Mouse (Mus musculus) thymus, postnatal 0 days (tissue): ENCODE measurements around the gene Scube2. TPM values are rescaled to one million over a fixed set of nuclear protein-coding genes. Genes with fewer than 3 reads are reported as not detected.

Experiments
- DNase-seq: peaks from one replicate; pipeline ENCODE4 v3.0.0-alpha.2; 2015; ENCODE audit warnings: low spot score
- polyA plus RNA-seq: library from polyadenylated mRNA; unstranded; fragments of >200 nt; fragmentation: Nextera tagmentation; extraction: Ambion mirVana; gene quantifications from 2 replicates; pipeline ENCODE4 v1.2.1, GENCODE M21; 2015

Scube2 gene
- 0.06 TPM in 1 of 2 replicates, not detected in the other for polyA plus RNA-seq

GRCm38 (mm10) chr7:109865370-109866229, at the start of gene Scube2:
TSS of gene Scube2 (minus strand) at chr7:109865679.
- no peak for DNase-seq

- no peak for DNase-seq
Observed at GRCm38 (mm10) chr7:109906165-109906564, 40.7 kb upstream of the Scube2 start.

DNA sequence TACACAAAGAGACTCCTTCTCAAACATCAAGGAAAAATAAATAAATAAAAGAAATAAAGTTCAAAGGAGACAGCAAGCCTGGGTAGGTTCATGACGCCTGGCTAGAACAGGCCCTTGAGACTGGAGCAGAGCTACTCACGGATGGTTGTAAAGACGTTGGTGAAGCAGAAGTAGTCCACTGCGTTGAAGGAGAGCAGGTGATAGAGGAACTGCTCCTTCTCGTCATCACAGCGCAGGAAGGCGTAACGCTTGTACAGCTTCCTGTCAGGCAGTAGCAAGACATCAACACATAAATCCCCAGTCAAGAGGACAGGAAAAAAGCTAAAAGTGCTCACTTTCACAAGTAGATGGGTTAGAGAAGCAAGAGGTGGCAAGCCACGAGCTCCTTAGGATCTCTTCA, 35.4 kb upstream of the Scube2 start:
- DNase-seq = no peak

DNA sequence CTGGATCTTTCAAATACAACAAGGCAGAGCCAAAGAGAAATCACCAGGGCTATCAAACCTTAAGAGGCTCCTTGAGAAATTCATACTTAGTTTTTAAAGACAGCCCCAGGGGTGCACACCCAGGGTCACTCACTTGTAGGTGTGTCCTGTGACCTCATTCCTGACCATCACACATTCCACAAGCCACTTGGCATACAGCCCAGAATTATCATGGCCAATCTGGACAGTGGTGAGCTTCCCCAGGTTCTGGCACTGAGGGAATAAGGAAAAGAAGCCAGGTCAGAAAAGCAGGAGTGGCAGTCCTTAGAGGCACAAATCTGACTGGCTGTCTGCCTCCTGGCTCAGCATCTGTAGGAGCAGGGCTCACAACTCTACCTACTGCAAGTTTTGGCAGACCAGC, 33.4 kb upstream of the Scube2 start:
- DNase-seq = no peak

GRCm38 (mm10) chr7:109892530-109892929, 27.1 kb upstream of the Scube2 start:
- DNase-seq = peak; percentile 66

DNA sequence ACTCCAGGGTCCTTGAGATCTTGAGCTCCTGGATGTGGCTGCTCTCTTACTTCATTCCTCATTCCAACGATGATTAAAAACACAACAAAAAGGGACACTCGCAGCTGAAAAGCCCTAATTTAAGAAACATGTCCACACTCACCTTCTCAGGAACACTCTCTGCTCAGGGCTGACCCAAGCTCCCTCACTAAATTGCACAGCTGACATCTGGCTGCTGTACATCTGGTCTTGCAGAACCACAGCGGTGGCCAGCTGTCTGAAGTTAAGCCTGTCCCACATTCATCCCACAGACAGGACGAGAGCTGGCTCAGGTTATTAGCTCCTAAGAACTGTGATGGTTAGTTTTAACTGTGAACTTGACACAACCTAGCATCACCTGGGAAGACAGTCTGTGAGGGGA, 26.3 kb upstream of the Scube2 start:
- DNase-seq = no peak

DNA sequence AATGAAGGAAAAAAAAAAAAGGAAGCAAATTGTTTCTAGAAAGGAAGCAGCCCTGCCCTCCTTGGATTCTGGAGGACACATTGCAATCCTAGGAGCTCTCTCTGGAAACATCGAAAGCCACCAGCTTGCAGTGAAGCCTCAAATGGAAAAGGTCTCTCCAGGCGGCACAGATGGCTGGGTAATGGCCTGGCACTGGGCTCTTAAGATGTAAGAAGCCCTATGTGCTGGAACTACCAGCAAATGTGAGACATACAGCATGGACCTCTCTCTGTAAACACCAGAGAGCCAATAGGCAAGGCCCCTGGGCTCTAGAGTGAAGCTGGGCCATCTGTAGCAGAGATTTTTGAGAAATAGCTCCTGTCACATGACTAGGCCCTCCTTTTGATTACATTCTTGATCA, 24.8 kb upstream of the Scube2 start:
- no peak for DNase-seq

DNA sequence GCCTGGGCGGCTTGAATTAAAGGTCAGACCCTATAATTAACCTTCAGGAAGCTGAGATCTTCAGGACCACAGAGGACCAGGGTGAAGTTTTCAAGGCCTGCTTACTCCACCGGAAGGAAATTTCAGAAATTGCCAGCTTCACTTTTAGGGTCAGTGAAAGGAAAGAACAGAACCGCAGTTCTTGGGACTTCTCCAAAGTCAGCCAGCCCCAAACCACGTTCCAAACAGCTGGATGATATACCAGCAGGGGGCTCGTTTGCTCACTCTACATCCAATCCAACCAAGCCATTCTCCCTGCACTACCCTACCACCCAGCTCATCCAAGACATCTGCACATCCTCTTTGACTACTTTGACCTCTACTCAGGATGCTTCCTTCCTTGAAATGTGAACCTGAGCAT, 23.8 kb upstream of the Scube2 start:
- no peak for DNase-seq

GRCm38 (mm10) chr7:109886249-109886648, 20.8 kb upstream of the Scube2 start:
- no peak for DNase-seq

- DNase-seq = no peak
Observed at GRCm38 (mm10) chr7:109882574-109882973, 17.1 kb upstream of the Scube2 start.

DNA sequence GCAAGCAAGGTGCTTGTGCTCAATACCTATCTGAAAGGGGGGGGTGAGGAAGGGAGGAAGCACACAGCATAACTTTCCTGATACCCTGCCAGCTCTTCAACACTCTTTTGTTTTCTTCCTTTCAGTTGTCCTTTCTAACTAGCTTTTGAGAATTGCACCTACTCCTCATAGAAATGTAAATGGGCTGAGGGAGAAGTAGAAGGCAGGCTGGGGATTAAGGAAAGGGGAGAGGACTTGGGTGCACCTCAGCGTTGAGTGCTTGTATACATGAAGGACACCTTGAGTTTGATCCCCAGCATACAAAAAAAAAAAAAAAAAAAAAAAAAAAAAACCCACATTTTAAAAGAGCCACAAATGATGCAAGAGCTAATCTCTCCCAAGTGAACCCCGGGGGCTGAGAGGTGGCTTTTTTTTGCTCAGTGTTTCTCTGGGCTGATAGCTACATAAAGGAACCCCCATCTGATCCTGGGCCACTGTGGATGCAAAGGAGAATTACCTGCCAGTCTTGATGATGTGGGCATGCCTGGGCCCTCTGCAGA, 16.2 kb upstream of the Scube2 start:
- DNase-seq = no peak

DNA sequence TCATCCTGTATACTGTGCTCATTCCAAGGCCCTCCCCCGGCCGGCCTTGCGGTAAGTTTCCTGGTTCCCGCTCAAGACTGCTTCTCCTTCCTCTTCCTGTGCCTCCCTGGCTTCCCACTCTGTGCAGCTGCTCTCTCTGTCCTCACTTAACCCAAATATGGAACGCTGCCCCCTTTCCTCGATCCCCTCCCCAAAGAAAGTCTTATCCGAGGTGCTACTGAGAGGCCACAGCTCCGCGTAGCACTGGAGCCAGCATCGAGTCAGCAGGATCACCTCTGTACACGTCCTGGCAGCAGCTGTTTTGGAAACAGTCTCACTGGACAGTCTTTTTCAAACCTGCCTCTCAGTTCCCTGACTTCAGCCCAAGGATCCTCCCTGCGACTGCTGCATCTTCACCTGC, 13.7 kb upstream of the Scube2 start:
- DNase-seq = no peak

DNA sequence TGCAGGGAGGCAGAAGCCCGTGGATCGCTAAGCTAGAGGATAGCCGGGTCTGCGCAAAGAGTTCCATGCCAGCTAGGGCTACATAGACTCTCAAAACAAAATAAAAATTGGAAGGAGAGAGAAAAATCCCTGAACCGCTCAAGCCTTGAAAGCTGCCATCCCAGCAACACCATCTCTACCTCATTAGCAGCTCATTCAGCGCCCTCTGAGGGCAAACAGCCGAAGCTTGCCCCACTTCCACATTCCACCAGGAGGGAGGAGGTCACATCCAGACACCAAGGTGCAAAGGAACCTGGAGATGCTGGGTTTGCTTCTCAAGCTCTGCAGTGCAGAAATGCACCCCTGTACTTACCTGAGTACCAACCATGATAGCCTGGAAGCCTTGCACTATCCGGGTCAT, 10.6 kb upstream of the Scube2 start:
- DNase-seq = no peak

DNA sequence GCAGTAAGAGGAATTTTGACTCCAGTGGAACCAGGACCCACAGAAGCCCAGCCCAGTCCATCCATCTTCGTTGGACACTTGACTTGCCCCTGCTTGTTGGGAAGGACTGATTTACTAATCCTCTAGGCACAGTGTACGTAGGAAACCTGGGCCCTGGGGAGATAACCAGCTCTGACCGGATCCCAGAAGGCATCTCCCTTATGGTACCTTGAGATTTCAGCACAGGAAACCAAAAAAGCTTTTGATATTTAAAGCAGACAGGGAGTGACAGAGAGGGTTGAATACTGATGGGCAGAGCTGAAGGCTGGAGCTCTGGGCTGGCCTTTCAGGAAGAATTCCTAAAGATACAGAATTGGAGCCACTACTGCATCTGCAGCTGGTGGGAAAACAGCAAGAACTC, 10.1 kb upstream of the Scube2 start:
- no peak for DNase-seq

DNA sequence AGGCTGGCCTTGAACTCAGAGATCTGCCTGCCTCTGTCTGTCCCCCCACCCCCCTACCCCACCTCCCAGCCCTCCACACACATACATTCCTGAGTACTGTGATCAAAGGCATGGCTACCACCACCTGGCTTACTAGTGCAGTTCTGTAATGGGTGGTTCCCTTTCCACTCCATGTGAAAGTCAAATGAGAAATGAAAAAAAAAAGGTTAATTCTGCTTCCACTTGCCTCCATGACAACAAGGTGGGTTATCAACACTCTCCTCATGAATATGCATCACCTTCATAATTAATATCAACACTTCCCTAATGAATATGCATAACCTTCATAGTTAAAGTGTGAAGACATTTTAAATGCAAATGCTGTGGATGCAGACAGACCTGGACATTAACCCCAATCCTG, 9.6 kb upstream of the Scube2 start:
- no peak for DNase-seq

DNA sequence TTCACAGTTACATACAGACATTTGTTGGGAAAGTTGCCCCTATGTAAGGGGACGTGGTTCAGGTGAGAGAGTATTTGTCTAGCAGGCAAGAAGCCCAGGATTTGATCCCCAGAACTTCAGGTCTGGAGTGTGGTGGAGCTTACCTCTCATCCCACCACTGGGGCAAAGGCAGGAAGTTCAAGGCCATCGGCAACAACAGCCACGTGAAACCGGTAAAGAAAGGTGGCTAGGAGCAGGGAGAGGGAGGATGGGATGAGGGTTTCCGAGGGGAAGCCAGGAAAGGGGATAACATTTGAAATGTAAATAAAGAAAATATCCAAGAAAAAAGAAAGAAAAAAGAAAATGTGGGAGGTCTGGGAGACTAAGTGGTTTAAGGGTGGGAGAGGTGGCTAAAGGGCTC, 7.7 kb upstream of the Scube2 start:
- no peak for DNase-seq

DNA sequence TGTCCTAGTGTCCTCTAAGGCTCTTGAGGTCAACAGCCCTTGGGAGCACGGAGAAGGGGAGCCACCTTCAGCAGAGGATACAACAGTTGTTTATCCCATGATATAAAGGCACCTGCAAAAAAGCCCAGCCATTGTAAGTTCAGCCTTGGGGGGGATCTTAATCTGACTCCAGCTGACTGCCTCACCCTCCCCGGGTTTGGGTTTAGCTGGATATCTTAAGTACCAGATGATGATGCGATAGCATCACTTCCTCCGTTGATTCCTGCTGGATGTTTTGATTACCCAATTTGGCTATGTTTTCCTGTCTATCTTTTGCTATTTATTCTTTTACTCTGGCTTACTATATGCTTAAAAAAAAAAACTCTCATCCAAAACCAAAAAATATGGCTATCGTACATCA, 5.8 kb upstream of the Scube2 start:
- no peak for DNase-seq

DNA sequence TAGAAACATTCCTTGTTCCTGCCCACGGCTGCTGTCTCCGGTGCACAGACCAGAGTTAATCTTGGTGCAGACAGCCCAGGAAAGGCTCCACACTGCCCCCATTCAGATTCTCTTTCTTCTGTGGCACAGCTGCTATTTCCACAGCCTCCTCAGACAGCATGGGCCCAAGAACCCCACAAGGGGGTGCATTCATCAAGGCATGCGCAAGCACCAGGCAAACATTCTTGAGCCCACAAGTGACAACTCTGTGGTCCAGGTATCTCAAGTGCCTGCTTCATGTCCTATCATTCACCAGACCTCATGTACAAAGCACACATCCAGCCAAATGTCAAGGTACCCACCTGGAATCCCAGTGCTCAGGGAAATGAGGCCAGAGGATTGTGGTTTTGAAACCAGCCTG, 3.0 kb upstream of the Scube2 start:
- no peak for DNase-seq

DNA sequence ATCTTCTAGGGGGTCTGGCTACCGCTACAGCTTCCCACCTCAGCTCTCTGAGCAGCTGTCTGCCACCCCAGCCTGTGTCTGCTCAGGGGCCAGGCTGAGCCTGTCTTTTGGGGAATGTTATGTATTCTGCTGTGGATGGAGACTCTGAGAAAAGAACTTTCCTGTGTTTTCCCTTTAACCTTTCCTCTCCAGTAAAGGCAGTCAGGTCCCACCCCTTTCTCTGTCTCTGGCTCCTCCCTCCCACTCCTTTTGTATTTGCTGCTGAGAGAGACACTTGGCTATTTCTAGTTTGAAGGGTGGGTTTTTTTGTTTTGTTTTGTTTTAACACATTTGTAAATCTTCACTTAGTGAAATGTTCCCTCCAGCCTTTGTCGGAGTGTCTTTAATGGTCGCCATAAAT, 1.2 kb upstream of the Scube2 start:
- no peak for DNase-seq

GRCm38 (mm10) chr7:109863561-109863960, 1.9 kb downstream of the Scube2 start:
- no peak for DNase-seq

- no peak for DNase-seq
Observed at GRCm38 (mm10) chr7:109860162-109860561, 5.3 kb downstream of the Scube2 start.

GRCm38 (mm10) chr7:109859354-109859753, 6.1 kb downstream of the Scube2 start:
- DNase-seq = no peak

GRCm38 (mm10) chr7:109852752-109853212, 12.7 kb downstream of the Scube2 start:
- DNase-seq = no peak
